Mouse (Mus musculus): Measurements from ENCODE around the gene St5. TPM values are rescaled to one million over a fixed set of nuclear protein-coding genes. Genes with fewer than 3 reads are reported as not detected.

Gene St5
- polyA plus RNA-seq, 1 experiment from 2014 or later: 51.0 TPM

DNA sequence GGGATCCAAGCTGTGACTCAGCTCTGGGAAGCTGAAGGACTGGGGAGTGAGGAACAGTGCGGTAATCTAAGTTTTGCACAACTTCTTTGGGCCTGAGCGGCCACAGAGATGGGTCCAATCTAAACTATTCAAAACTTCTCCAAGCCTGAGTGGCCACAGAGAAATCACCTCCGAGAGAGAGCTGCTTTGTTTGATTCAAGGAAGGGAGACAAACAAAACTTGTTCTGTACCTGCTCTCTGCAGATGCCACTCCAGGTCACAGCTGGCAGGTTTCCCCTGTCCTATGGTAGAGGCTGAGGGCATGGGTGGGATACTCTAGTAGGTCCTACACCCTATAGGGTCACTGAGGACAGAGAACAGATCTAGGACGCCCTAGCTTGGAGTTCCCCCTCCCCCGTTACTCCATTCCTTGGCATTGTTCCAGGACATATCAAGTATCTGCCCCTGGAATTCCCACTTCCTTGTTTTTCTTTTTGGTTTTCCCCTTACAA lies 89.8 kb downstream of the St5 start:
- no peak overlapping the region for H3K27ac ChIP-seq
- peaks cover 56% of the 10 kb centered on the region for H3K4me1 ChIP-seq
- H3K9ac ChIP-seq: no peak overlapping the region
- no peaks in the 10 kb centered on the region for H3K27me3 ChIP-seq (replicated peaks)
- 57% methylated on average over 5 of the region's 5 CpGs for WGBS
- no peak for ATAC-seq (ENCODE audit: low FRiP score, low read depth)
- H3K4me2 ChIP-seq (replicated peaks): peak overlapping the region; percentile 65
- no peaks in the 10 kb centered on the region for H3K36me3 ChIP-seq
- H3K9me3 ChIP-seq: no peaks in the 10 kb centered on the region
- no peak overlapping the region for H3K4me3 ChIP-seq

GRCm38 (mm10) chr7:109613051-109613450 lies 90.4 kb downstream of the St5 start:
- ATAC-seq (ENCODE audit: low FRiP score, low read depth): no peak

GRCm38 (mm10) chr7:109612531-109612930 lies 90.9 kb downstream of the St5 start:
- Histone ChIP-seq H3K27me3 (replicated peaks) (no peaks in the 10 kb centered on the region), H3K27ac (peak overlapping the region; percentile 73; the same call in 1 of the 2 replicates), H3K4me3 (no peak overlapping the region), H3K4me1 (peaks cover 56% of the 10 kb centered on the region), H3K36me3 (no peaks in the 10 kb centered on the region), H3K9me3 (no peaks in the 10 kb centered on the region), H3K9ac (no peak overlapping the region), H3K4me2 (replicated peaks) (peak overlapping the region; percentile 40)
- no peak for ATAC-seq (ENCODE audit: low FRiP score, low read depth)
- WGBS: 21% methylated on average over 2 of the region's 2 CpGs

More at GRCm38 (mm10) chr7:109613051-109613450, 90.4 kb downstream of the St5 start:
- no peaks in the 10 kb centered on the region for H3K36me3 ChIP-seq
- H3K4me1 ChIP-seq: peaks cover 56% of the 10 kb centered on the region
- no peak overlapping the region for H3K4me3 ChIP-seq
- no peaks in the 10 kb centered on the region for H3K27me3 ChIP-seq (replicated peaks)
- no peaks in the 10 kb centered on the region for H3K9me3 ChIP-seq
- 70% methylated on average over 3 of the region's 3 CpGs for WGBS
- H3K4me2 ChIP-seq (replicated peaks): peak overlapping the region; percentile 40
- peak overlapping the region; percentile 73 for H3K27ac ChIP-seq
- H3K9ac ChIP-seq: no peak overlapping the region

DNA sequence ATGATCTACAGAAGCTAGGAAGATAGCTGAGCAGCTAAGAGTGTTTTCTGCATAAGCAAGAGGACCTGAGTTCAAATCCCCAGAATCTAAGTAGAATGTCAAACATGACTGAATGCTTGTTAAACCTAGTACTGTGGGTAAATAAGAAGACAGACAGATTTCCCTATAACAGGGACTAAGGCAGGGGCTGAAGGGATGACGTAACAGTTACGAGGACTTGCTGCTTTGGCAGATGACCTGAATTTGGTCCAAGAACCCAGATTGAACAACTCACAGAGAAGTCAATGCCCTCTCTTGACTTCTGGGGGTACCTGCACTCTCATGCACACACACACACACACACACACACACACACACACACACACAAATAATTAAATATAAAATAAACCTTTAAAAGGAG lies 93.1 kb downstream of the St5 start:
- peaks cover 37% of the 10 kb centered on the region for H3K4me1 ChIP-seq
- H3K4me2 ChIP-seq (replicated peaks): no peak overlapping the region
- no peaks in the 10 kb centered on the region for H3K27me3 ChIP-seq (replicated peaks)
- no peaks in the 10 kb centered on the region for H3K9me3 ChIP-seq
- ATAC-seq (ENCODE audit: low FRiP score, low read depth): no peak
- H3K27ac ChIP-seq: no peak overlapping the region
- WGBS: 98% methylated on average over 2 of the region's 2 CpGs
- no peak overlapping the region for H3K9ac ChIP-seq
- H3K4me3 ChIP-seq: no peak overlapping the region
- H3K36me3 ChIP-seq: no peaks in the 10 kb centered on the region

DNA sequence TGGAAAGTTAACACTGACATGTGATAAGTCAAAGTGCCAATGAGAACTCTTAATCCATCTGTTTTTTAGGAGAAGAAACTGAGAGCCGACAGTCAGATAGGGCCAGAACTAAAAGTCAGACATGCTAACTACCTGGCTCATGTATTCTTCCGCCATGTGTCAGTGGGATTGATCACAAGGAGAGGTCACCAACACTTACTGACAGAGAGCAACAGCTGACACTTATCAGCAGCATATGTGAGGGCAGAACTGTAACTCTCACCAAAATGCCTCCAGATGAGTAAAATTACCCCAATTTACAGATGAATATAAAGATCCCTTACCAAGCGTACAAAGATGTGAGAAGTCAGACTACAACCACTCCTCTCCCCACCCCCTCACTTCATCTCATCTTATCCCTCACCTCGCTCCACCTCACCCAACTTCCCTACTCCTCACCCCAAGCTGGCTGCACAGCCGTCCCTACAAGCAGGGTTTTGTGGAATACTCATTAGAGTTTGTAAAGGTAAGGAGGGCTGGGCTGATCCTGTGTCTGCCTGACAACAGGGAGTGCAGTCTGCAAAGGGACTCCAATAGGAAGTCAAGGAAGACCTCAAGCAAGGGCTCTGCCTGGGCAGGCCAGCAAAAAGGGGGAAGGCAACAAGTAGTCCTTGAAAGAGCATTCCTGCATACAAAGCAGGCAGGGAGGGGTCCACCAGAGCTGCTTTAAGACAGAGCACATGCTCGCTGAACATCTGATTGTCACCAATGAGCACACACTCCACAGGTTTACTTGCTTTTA lies 93.7 kb downstream of the St5 start:
- WGBS: 72% methylated on average over 6 of the region's 6 CpGs
- no peak for ATAC-seq (ENCODE audit: low FRiP score, low read depth)
- H3K4me2 ChIP-seq (replicated peaks): no peak overlapping the region

DNA sequence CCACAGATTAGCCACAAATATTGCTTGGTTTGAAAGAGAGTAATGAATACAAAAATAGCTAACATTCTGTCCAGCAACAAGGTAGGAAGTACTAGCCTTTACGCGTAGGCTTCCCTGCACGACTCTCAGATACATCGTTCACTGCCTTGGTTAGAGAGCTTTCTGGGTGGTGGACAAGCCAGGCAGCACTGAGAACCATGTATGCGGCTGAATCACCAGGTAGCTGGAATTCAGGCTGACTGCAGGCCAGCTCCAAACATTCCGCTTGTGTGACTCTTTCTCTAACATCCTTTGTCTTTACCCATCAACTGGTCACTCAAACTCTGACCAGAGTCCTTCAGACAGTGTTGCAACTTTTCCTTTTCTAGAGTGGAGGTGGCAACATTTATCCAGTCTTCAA lies 94.6 kb downstream of the St5 start:
- no peak overlapping the region for H3K4me2 ChIP-seq (replicated peaks)
- no peak overlapping the region for H3K27ac ChIP-seq
- ATAC-seq (ENCODE audit: low FRiP score, low read depth): no peak
- H3K9ac ChIP-seq: no peak overlapping the region
- 91% methylated on average over 6 of the region's 6 CpGs for WGBS
- H3K36me3 ChIP-seq: no peaks in the 10 kb centered on the region
- peaks cover 26% of the 10 kb centered on the region for H3K4me1 ChIP-seq
- no peak overlapping the region for H3K4me3 ChIP-seq
- H3K9me3 ChIP-seq: no peaks in the 10 kb centered on the region
- H3K27me3 ChIP-seq (replicated peaks): no peaks in the 10 kb centered on the region

More for the DNA sequence above, 93.7 kb downstream of the St5 start:
- Histone ChIP-seq H3K9me3 (no peaks in the 10 kb centered on the region), H3K9ac (no peak overlapping the region), H3K4me1 (peaks cover 31% of the 10 kb centered on the region), H3K27ac (no peak overlapping the region), H3K27me3 (replicated peaks) (no peaks in the 10 kb centered on the region), H3K4me3 (no peak overlapping the region), H3K36me3 (no peaks in the 10 kb centered on the region)

DNA sequence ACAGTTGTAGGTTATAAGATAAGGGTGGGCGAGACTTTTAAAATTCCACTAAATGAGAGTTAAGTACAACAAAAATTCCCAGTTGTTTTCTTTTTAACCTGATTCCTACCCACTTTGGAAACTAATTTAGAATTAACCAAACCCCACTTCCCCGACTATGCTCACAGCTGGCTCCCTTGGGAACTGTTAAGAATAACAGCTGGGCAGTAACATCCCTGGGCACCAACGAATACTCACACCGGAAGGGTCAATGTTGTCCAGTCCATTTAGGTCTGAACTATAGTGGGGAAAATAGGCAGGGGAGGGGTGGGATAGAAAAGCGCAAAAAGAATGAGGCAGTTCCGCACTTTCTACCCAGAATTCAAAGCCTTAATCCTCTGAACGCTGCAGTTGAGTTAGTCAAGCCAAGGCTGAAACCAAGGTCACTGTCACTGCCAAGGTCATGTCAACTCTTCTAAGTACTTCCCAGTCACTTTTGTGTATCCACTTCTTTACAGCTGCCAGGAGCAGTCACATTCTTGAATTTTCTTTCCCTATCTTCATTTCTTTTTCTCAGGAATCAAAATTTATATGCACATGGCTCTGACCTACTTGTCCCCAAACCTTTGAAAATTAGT lies 96.3 kb downstream of the St5 start:
- no peak for ATAC-seq (ENCODE audit: low FRiP score, low read depth)
- Histone ChIP-seq H3K4me3 (no peak overlapping the region), H3K36me3 (no peaks in the 10 kb centered on the region), H3K9ac (no peak overlapping the region), H3K27ac (no peak overlapping the region), H3K4me2 (replicated peaks) (no peak overlapping the region), H3K9me3 (no peaks in the 10 kb centered on the region), H3K4me1 (peaks cover 12% of the 10 kb centered on the region; the same call in 1 of the 2 replicates), H3K27me3 (replicated peaks) (no peaks in the 10 kb centered on the region)
- 80% methylated on average over 7 of the region's 7 CpGs for WGBS

DNA sequence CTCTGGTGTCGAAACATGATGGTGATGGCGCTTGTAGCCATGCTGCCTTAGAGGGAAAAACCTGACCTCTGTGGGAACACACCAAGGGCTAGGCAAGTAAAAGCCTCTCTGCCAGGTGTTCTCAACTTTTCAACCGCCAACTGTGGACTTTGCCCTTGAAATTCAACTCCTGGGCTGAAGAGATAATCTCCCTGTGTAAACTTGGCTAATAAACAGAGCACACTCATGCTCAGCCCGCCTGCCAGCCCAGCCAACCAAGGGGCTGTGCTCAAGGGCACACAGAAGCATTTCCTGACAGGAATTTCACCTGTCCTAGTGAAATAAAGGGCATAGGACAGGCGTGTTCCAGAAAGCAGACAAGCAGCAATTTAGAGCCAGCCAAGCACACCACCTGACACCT lies 100.8 kb downstream of the St5 start:
- no peaks in the 10 kb centered on the region for H3K9me3 ChIP-seq
- H3K27me3 ChIP-seq (replicated peaks): no peaks in the 10 kb centered on the region
- no peak overlapping the region for H3K4me2 ChIP-seq (replicated peaks)
- H3K4me3 ChIP-seq: no peak overlapping the region
- no peak overlapping the region for H3K27ac ChIP-seq
- no peaks in the 10 kb centered on the region for H3K36me3 ChIP-seq
- no peak overlapping the region for H3K9ac ChIP-seq
- WGBS: 86% methylated on average over 5 of the region's 5 CpGs
- ATAC-seq (ENCODE audit: low FRiP score, low read depth): no peak
- 0 out of 2 replicates have a peak, but pooled peaks cover 6% of the 10 kb centered on the region for H3K4me1 ChIP-seq

DNA sequence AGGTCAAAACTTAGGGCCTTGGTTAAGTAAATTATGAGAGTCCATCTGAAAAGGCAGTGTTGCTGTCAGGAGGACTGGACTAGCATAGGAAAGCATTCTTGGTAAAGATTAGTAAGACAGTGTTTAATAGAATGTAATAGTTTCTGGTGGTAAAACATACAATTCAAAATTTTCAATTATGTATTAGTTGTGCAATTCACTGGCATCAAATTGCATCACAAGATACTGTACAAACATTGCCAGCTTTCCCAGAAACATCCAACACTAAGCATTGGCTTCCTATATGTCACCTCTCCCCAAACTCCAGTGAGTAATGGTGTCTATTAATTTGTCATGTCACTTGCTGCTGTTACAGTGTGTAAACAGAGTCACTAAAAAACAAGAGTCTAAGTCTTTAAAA lies 101.4 kb downstream of the St5 start:
- H3K9ac ChIP-seq: no peak overlapping the region
- no peaks in the 10 kb centered on the region for H3K27me3 ChIP-seq (replicated peaks)
- H3K9me3 ChIP-seq: no peaks in the 10 kb centered on the region
- H3K36me3 ChIP-seq: no peaks in the 10 kb centered on the region
- no peak overlapping the region for H3K4me2 ChIP-seq (replicated peaks)
- H3K27ac ChIP-seq: no peak overlapping the region
- no peak for ATAC-seq (ENCODE audit: low FRiP score, low read depth)
- H3K4me1 ChIP-seq: 0 out of 2 replicates have a peak, but pooled peaks cover 6% of the 10 kb centered on the region
- no peak overlapping the region for H3K4me3 ChIP-seq

GRCm38 (mm10) chr7:109600702-109601101 lies 102.7 kb downstream of the St5 start:
- Histone ChIP-seq H3K4me2 (replicated peaks) (no peak overlapping the region), H3K27ac (no peak overlapping the region), H3K36me3 (no peaks in the 10 kb centered on the region), H3K9ac (no peak overlapping the region), H3K27me3 (replicated peaks) (no peaks in the 10 kb centered on the region), H3K4me1 (0 out of 2 replicates have a peak, but pooled peaks cover 6% of the 10 kb centered on the region), H3K9me3 (no peaks in the 10 kb centered on the region), H3K4me3 (no peak overlapping the region)
- ATAC-seq (ENCODE audit: low FRiP score, low read depth): no peak
- WGBS: 58% methylated on average over 3 of the region's 3 CpGs

DNA sequence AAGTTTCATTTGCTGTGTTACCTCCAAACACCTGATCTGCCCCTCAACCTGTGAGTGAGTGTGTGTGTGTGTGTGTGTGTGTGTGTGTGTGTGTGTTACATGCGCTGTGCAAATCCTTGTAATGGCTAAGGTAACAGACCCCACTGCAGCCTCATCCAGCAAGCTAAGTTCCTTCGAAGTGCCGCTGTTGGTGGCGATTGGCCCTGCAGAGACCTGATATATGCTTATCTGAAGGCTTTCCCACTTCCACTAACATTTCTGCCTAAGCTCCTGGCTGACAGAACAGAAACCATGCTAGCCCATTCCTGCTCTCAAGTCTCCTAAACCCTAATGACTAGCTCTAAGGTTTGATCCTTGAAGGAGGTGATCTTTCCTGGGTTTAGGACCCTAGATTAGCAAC lies 103.4 kb downstream of the St5 start:
- H3K9ac ChIP-seq: no peak overlapping the region
- WGBS: 97% methylated on average over 4 of the region's 4 CpGs

DNA sequence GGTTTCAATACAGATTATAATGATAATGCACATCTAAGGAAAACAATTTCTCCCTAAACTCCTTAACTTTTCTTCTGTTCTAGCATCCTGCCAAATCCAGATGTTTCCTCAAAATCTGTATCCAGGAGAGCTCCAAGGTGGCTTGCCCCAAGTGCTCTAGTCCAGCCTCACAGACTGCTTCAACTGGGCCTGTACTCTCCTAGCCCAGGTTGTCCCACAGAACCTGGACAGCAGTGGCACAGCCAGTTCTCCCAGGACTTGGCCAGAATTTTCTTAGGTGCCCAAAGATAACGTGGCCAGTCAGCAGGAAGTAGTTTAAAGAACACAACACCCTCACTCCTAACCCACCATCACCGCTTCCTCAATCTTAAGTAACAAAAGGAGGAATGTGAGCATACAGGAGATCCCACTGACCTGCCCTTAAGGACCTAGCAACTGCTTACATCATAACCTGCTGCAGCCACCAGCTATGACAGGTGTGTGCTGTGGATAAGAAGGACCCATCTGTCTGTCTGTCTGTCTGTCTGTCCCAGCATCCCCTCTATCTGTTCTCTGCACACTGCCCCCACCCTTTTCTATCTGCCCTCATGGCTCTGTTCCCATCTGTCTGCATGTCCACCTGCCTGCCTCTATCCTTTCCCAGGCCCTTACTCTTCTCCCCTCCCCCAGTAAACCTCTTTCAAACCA lies 108.4 kb downstream of the St5 start:
- no peaks in the 10 kb centered on the region for H3K36me3 ChIP-seq
- H3K27ac ChIP-seq: no peak overlapping the region
- H3K4me3 ChIP-seq: no peak overlapping the region
- no peaks in the 10 kb centered on the region for H3K27me3 ChIP-seq (replicated peaks)
- 0 out of 2 replicates have a peak, but pooled peaks cover 4% of the 10 kb centered on the region for H3K4me1 ChIP-seq
- no peak overlapping the region for H3K4me2 ChIP-seq (replicated peaks)
- ATAC-seq (ENCODE audit: low FRiP score, low read depth): no peak
- no peak overlapping the region for H3K9ac ChIP-seq
- WGBS: 85% methylated on average over 2 of the region's 2 CpGs
- H3K9me3 ChIP-seq: no peaks in the 10 kb centered on the region

More for the DNA sequence above, 103.4 kb downstream of the St5 start:
- ATAC-seq (ENCODE audit: low FRiP score, low read depth): no peak
- Histone ChIP-seq H3K36me3 (no peaks in the 10 kb centered on the region), H3K27ac (no peak overlapping the region), H3K9me3 (no peaks in the 10 kb centered on the region), H3K27me3 (replicated peaks) (no peaks in the 10 kb centered on the region), H3K4me3 (no peak overlapping the region), H3K4me2 (replicated peaks) (no peak overlapping the region), H3K4me1 (0 out of 2 replicates have a peak, but pooled peaks cover 10% of the 10 kb centered on the region)
